Mouse (Mus musculus): ENCODE data around the gene Prtn3. TPM values are rescaled to one million over a fixed set of nuclear protein-coding genes. Genes with fewer than 3 reads are reported as not detected.

Prtn3 gene
- polyA plus RNA-seq (2015; fragmentation: Nextera tagmentation; extraction: Ambion mirVana) = 4.3 and 5.6 TPM in 2 replicates

DNA sequence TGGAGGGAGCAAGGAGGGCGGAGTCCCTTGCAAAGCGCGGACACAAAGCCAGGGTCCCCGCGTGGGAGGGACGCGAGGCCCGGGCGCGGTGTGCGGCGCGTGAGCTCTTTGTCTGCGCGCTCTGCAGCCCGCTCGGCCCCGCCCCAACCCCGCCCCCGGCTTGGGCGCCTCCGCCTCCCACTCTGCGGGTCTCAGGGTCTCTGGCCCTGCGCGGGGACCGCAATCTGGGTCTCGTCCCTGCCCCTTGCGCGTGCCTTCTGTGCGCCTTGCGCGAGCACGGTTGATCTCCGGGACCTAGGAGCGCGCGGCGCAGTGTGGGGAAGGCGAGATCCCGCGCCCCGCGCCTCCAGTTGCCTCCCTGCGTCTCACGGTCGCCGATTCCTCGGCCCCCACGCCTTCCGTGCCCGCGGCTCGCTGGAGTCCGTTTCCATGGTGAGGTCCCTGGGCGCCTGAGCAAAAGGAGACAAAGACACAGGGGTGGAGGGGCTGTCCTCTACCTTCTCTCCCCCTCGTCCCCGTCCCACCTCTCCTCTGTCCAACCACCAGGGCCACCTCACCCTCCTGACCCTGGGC is at the start of gene Prtn3, which contains the start of gene Plppr3:
Gene Prtn3, plus strand, starts transcription at position 187 of the 573 bp plus-strand sequence.
Gene Plppr3, minus strand, starts transcription at position 345 of the 573 bp plus-strand sequence.
- Histone ChIP-seq H3K4me1 (peaks cover 34% of the 10 kb centered on the region), H3K27me3 (no peaks in the 10 kb centered on the region), H3K4me2 (replicated peaks) (peak within 1 kb of the TSS; percentile 93), H3K4me3 (replicated peaks) (peak within 1 kb of the TSS; percentile 72), H3K27ac (replicated peaks) (peak within 1 kb of the TSS; percentile 81), H3K36me3 (peaks cover 10% of the 10 kb centered on the region; the same call in 1 of the 2 replicates), H3K9me3 (replicated peaks) (no peaks in the 10 kb centered on the region), H3K9ac (peak within 1 kb of the TSS; percentile 81)
- WGBS = under 1% methylated on average over 55 of the region's 57 CpGs
- peak; percentile 90 for ATAC-seq (ENCODE audit: insufficient number of reproducible peaks, low FRiP score, low TSS enrichment, low read depth)

DNA sequence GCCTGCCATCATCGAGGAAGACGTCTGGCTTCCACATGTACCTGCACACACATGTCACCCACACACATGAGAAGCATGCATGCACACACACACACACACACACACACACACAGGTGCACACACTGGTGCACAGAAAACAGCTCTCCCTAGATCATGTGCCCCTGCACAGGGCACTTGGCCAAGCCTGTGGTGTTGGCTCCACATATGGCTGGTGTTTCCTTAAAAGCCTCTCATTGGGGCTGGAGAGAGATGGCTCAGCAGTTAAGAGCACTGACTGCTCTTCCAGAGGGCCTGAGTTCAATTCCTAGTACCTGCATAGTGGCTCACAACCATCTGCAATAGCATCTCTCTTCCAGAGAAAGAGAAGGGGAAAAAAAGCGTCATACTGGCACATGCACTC is 42.7 kb upstream of the Prtn3 start:
- 0 out of 2 replicates have a peak, but pooled peaks cover 3% of the 10 kb centered on the region for H3K4me1 ChIP-seq
- H3K9me3 ChIP-seq (replicated peaks) = no peaks in the 10 kb centered on the region
- no peaks in the 10 kb centered on the region for H3K27me3 ChIP-seq
- H3K27ac ChIP-seq (replicated peaks) = no peak overlapping the region
- H3K36me3 ChIP-seq = no peaks in the 10 kb centered on the region
- no peak overlapping the region for H3K4me2 ChIP-seq (replicated peaks)
- H3K4me3 ChIP-seq (replicated peaks) = no peak overlapping the region
- no peak for ATAC-seq (ENCODE audit: insufficient number of reproducible peaks, low FRiP score, low TSS enrichment, low read depth)
- no peak overlapping the region for H3K9ac ChIP-seq
- WGBS = 83% methylated on average over 3 of the region's 3 CpGs

DNA sequence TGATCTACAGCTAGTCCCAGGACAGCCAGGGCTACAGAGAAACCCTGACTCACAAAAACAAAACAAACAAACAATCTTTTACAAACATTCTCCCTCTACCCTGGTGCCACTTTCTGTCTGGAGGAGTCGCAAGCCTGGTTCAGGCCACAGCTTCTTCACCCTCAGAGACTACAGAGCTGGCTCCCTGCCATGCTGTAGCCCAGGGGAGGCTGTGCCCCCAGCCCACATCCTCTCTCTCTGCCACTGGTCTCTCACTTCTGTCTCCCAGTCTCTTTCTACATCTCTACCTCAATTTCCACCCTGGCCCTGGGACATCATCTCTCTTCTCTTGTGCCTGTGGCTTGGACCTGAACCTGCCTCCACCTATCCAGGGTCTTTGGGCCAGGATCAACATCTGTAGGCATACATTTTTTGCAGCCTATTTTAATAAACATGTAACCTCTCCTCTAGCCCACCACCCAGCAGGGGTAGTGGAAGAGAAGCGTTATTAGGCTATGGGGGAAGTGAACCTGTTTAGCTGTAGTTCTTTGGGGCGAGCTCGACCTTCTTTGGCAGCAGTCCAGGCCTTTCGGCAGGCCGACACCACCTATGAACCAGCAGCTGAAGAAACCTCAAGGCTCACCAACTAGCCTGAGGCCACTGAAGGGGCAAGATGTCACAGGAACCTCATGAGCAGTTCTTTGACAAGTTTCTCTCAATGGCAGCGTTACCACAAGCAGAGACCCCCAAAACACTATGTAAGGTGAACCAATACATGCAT is 42.1 kb upstream of the Prtn3 start:
- Histone ChIP-seq H3K27me3 (no peaks in the 10 kb centered on the region), H3K4me2 (replicated peaks) (no peak overlapping the region), H3K27ac (replicated peaks) (no peak overlapping the region), H3K36me3 (no peaks in the 10 kb centered on the region), H3K4me3 (replicated peaks) (no peak overlapping the region), H3K9ac (no peak overlapping the region), H3K9me3 (replicated peaks) (no peaks in the 10 kb centered on the region), H3K4me1 (0 out of 2 replicates have a peak, but pooled peaks cover 3% of the 10 kb centered on the region)
- 49% methylated on average over 7 of the region's 7 CpGs for WGBS
- no peak for ATAC-seq (ENCODE audit: insufficient number of reproducible peaks, low FRiP score, low TSS enrichment, low read depth)

DNA sequence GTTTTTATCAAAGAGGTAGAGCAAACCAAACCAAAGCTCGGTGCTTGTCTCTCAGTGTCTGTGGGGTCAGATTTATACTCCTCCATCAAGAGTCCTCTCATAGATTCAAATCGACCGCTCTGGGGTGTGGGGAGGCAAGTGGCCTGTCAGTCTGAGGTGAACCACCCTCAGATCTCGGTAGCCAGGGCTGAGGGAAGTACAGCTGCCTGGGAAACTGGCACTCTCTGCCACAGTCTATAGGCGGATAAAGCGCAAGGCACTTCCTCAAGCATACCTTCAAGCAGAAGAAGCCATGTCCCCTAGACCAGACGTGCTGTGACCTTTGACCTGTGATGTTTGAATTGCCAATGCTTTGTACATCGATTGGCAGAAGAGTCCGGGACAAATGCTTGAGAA is 41.5 kb upstream of the Prtn3 start:
- H3K4me1 ChIP-seq = 0 out of 2 replicates have a peak, but pooled peaks cover 3% of the 10 kb centered on the region
- H3K4me3 ChIP-seq (replicated peaks) = no peak overlapping the region
- H3K9me3 ChIP-seq (replicated peaks) = no peaks in the 10 kb centered on the region
- no peak overlapping the region for H3K9ac ChIP-seq
- no peak for ATAC-seq (ENCODE audit: insufficient number of reproducible peaks, low FRiP score, low TSS enrichment, low read depth)
- H3K27me3 ChIP-seq = no peaks in the 10 kb centered on the region
- no peak overlapping the region for H3K27ac ChIP-seq (replicated peaks)
- H3K36me3 ChIP-seq = no peaks in the 10 kb centered on the region
- WGBS = 69% methylated on average over 9 of the region's 9 CpGs
- no peak overlapping the region for H3K4me2 ChIP-seq (replicated peaks)

DNA sequence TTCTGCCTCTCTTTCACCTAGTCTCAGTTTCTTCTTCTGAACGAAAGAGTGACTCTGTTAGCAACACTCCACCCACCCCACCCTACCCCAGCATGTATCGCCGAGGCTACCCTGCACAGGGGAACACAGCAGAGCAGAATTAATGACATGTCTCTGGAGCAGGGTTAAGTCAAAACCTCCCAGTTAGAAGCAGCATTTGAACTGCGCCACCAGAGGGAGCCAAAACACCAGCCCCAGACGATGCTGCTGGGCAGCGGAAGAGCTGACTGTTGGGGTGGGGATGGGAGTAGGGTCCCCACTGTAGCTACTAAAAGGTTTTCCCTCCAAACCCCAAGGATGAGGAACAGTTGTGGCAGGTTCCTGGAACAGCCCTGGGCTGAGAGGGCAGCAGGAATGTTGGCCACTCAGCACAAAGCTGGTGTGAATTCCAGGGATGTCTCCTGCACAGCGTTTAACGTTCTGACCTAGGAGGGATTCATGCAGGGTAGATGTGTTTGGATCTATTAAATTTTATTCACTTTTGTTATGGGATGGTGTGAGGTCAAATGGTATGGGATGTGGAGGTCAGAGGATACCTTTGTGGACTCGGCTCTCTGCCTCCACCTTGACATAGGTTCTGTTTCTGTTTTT is 39.4 kb upstream of the Prtn3 start:
- no peaks in the 10 kb centered on the region for H3K36me3 ChIP-seq
- no peaks in the 10 kb centered on the region for H3K27me3 ChIP-seq
- peak; percentile 42; the same call in 1 of the 2 replicates for ATAC-seq (ENCODE audit: insufficient number of reproducible peaks, low FRiP score, low TSS enrichment, low read depth)
- 23% methylated on average over 9 of the region's 9 CpGs for WGBS
- H3K9ac ChIP-seq = no peak overlapping the region
- no peaks in the 10 kb centered on the region for H3K9me3 ChIP-seq (replicated peaks)
- H3K27ac ChIP-seq (replicated peaks) = no peak overlapping the region
- no peak overlapping the region for H3K4me2 ChIP-seq (replicated peaks)
- no peak overlapping the region for H3K4me3 ChIP-seq (replicated peaks)
- H3K4me1 ChIP-seq = 0 out of 2 replicates have a peak, but pooled peaks cover 3% of the 10 kb centered on the region

DNA sequence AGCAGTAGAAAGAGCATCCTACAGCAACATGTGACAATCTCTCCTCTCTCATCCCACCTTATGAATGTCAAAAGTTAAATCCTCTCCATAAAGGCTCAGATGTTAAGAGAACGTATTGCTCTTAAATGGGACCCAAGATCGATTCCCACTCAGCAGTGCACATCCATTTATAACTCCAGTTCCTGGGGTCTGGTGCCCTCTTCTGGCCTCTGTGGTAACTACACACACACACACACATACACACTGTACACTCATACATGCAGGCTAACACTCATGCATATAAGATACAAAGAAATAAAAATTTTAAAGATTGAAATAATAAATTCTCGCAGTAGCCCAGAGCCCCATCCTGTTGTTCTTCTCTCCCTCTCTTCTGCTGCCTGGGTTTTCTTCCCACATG is 37.4 kb upstream of the Prtn3 start:
- H3K27ac ChIP-seq (replicated peaks) = no peak overlapping the region
- no peak overlapping the region for H3K9ac ChIP-seq
- H3K27me3 ChIP-seq = no peaks in the 10 kb centered on the region
- 90% methylated on average over 3 of the region's 3 CpGs for WGBS
- H3K9me3 ChIP-seq (replicated peaks) = no peaks in the 10 kb centered on the region
- peaks cover 20% of the 10 kb centered on the region; the same call in 1 of the 2 replicates for H3K4me1 ChIP-seq
- H3K36me3 ChIP-seq = no peaks in the 10 kb centered on the region
- ATAC-seq (ENCODE audit: insufficient number of reproducible peaks, low FRiP score, low TSS enrichment, low read depth) = no peak
- H3K4me3 ChIP-seq (replicated peaks) = no peak overlapping the region
- no peak overlapping the region for H3K4me2 ChIP-seq (replicated peaks)

DNA sequence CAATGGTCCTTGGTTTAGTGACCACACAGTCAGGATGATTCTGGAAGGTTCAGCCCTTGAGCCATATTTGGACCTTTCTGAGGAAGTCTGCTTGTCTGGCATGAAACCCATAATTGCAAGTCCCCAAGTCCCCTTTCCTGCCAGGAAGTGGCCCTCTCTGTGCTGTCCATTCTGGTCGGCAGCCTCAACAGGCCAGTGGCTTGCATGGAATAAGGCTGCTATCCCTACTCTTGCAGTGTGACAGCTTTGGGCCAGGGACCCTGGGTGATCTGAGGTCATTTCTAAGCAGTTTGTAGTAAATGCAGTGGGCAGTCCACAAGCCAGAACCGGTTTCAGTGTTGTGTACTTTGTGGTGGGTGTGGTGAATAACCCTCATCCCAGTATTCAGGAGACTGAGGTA is 36.1 kb upstream of the Prtn3 start:
- no peak overlapping the region for H3K4me2 ChIP-seq (replicated peaks)
- H3K9me3 ChIP-seq (replicated peaks) = no peaks in the 10 kb centered on the region
- H3K4me3 ChIP-seq (replicated peaks) = no peak overlapping the region
- H3K4me1 ChIP-seq = peaks cover 27% of the 10 kb centered on the region
- WGBS = 46% methylated on average over 2 of the region's 2 CpGs
- ATAC-seq (ENCODE audit: insufficient number of reproducible peaks, low FRiP score, low TSS enrichment, low read depth) = no peak
- no peak overlapping the region for H3K9ac ChIP-seq
- H3K27ac ChIP-seq (replicated peaks) = no peak overlapping the region
- H3K27me3 ChIP-seq = no peaks in the 10 kb centered on the region
- H3K36me3 ChIP-seq = no peaks in the 10 kb centered on the region

DNA sequence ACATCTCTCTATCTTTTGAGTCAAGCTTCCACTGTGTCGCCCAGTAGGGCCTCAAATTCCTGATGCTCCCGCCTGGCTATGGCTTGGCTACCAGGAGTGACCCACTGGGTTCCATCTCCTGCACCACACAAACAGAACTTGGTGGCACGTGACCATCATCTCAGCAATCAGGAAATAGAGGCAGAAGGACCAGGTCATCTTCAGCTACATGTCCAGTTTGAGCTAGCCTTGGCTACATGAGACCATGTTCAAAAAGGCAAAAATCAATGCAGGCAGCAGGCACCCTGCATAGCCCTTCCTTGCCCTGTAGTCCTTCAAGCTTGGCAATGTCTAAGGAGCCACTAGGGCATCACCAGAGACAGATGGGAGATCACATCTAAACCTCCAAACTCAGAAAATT is 34.2 kb upstream of the Prtn3 start:
- Histone ChIP-seq H3K4me1 (peaks cover 30% of the 10 kb centered on the region), H3K4me3 (replicated peaks) (peak overlapping the region; percentile 44; the same call in 1 of the 2 replicates), H3K27ac (replicated peaks) (peak overlapping the region; percentile 97), H3K4me2 (replicated peaks) (peak overlapping the region; percentile 65), H3K27me3 (no peaks in the 10 kb centered on the region), H3K9ac (no peak overlapping the region), H3K36me3 (no peaks in the 10 kb centered on the region), H3K9me3 (replicated peaks) (no peaks in the 10 kb centered on the region)
- ATAC-seq (ENCODE audit: insufficient number of reproducible peaks, low FRiP score, low TSS enrichment, low read depth) = no peak
- 92% methylated on average over 3 of the region's 3 CpGs for WGBS

DNA sequence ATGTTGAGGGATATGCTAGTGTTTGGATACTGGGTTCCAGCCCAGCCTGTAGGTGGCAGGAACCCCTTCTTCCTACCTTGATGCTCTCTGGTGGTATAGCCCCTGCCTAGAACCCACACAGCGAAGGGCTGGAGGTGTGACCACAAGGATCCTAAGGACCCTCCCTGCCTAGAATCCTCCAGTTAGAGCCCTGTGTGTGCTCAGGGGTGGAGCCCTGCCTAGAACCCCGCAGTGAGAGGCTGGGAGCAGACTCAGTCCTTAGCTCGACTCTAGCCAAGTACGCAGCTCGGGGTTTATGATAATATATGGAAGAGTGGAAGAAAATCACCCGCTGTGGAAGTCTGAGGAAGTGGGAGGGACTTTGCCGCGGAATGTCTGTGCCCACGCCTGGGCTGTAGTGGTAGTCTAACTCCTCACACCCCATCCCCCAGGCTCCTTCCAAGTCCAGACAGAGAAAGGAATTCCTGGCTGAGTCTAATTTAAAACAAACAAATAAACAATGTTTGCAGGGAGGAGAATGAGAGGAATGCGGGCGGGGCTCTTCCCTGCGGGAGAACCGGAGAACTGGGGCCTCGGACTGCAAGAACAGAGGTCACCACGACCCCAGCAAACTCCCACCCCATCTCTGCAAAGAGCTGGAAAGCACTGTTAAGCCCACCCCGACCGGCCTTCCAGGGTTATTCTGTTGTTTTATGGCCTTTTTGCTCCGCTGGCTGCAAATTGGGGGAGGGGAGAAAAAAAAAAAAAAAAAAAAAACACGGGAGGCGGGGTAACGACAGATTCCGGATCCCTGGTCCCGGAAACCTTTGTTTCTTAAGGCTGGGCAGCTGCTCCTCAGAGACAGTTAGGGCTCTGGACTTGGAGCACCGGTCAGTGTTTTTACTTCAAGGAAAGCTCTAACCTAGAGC is 33.4 kb upstream of the Prtn3 start:
- H3K27me3 ChIP-seq = no peaks in the 10 kb centered on the region
- ATAC-seq (ENCODE audit: insufficient number of reproducible peaks, low FRiP score, low TSS enrichment, low read depth) = peak; percentile 95
- H3K4me2 ChIP-seq (replicated peaks) = peak overlapping the region; percentile 65
- H3K36me3 ChIP-seq = no peaks in the 10 kb centered on the region
- peak overlapping the region; percentile 26 for H3K9ac ChIP-seq
- no peaks in the 10 kb centered on the region for H3K9me3 ChIP-seq (replicated peaks)
- peak overlapping the region; percentile 97 for H3K27ac ChIP-seq (replicated peaks)
- H3K4me3 ChIP-seq (replicated peaks) = peak overlapping the region; percentile 44
- under 1% methylated on average over 24 of the region's 24 CpGs for WGBS
- H3K4me1 ChIP-seq = peaks cover 30% of the 10 kb centered on the region

DNA sequence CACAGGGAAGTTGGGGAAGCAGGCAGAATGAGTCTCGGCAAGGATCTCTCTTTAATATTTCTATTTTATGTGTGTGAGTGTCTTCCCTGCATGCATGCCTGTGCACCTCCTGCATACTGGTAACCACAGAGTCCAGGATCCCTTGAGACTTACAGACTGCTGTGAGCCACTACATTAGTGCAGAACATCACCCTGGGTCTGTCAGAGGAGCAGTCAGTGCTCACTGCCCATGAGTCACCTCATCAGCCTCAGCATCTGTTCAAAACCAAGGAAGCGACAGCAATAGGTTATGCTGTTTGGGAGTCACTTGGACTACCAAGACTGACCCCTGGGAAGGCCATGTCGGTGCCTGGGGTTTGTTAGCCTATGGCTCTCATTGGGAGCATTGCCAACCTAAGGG is 32.0 kb upstream of the Prtn3 start:
- Histone ChIP-seq H3K9ac (no peak overlapping the region), H3K4me1 (peaks cover 30% of the 10 kb centered on the region), H3K4me2 (replicated peaks) (no peak overlapping the region), H3K27me3 (no peaks in the 10 kb centered on the region), H3K4me3 (replicated peaks) (no peak overlapping the region), H3K9me3 (replicated peaks) (no peaks in the 10 kb centered on the region), H3K27ac (replicated peaks) (peak overlapping the region; percentile 1; the same call in 1 of the 2 replicates), H3K36me3 (no peaks in the 10 kb centered on the region)
- no peak for ATAC-seq (ENCODE audit: insufficient number of reproducible peaks, low FRiP score, low TSS enrichment, low read depth)
- WGBS = 66% methylated on average over 3 of the region's 3 CpGs
